Mouse (Mus musculus): ENCODE results near the gene Gm28374. TPM values are rescaled to one million over a fixed set of nuclear protein-coding genes. Genes with fewer than 3 reads are reported as not detected.

Gene Gm28374
- polyA plus RNA-seq, 1 experiment from 2014 or later, result 0.38 TPM

GRCm38 (mm10) chr19:6118677-6119185, 36.7 kb upstream of the Gm28374 start:
- peak overlapping the region; percentile 85 for H3K9ac ChIP-seq (ENCODE audit: low read depth, low read length)
- ATAC-seq (ENCODE audit: low read depth), result no peak

GRCm38 (mm10) chr19:6117986-6118676, 36.1 kb upstream of the Gm28374 start, which contains the start of gene Sac3d1:
Gene Sac3d1, minus strand, starts transcription at chr19:6118650.
- Histone ChIP-seq H3K27me3 (ENCODE audit: control insufficient read depth, insufficient read depth, low read depth, low read length) (no peaks in the 10 kb centered on the region), H3K4me3 (ENCODE audit: low read depth, low read length) (peak within 1 kb of the TSS; percentile 70), H3K4me2 (ENCODE audit: low read depth, low read length) (peak within 1 kb of the TSS; percentile 86), H3K9ac (ENCODE audit: low read depth, low read length) (peak within 1 kb of the TSS; percentile 85), H3K27ac (ENCODE audit: low read length) (peak within 1 kb of the TSS; percentile 90), H3K9me3 (replicated peaks; ENCODE audit: control insufficient read depth, low read length) (no peaks in the 10 kb centered on the region), H3K4me1 (ENCODE audit: control insufficient read depth, low read depth, low read length) (peaks cover 20% of the 10 kb centered on the region), H3K36me3 (ENCODE audit: control insufficient read depth, insufficient read depth) (peaks cover 26% of the 10 kb centered on the region)
- ATAC-seq (ENCODE audit: low read depth), result peak; percentile 80
- WGBS (ENCODE audit: insufficient replicate concordance), result under 1% methylated on average over 77 of the region's 77 CpGs

More at GRCm38 (mm10) chr19:6118677-6119185, 36.7 kb upstream of the Gm28374 start:
- Histone ChIP-seq H3K9me3 (replicated peaks; ENCODE audit: control insufficient read depth, low read length) (no peaks in the 10 kb centered on the region), H3K4me1 (ENCODE audit: control insufficient read depth, low read depth, low read length) (peaks cover 20% of the 10 kb centered on the region), H3K4me2 (ENCODE audit: low read depth, low read length) (peak overlapping the region; percentile 86), H3K27ac (ENCODE audit: low read length) (peak overlapping the region; percentile 90), H3K4me3 (ENCODE audit: low read depth, low read length) (peak overlapping the region; percentile 70), H3K27me3 (ENCODE audit: control insufficient read depth, insufficient read depth, low read depth, low read length) (no peaks in the 10 kb centered on the region), H3K36me3 (ENCODE audit: control insufficient read depth, insufficient read depth) (peaks cover 26% of the 10 kb centered on the region)
- WGBS (ENCODE audit: insufficient replicate concordance), result 5% methylated on average over 8 of the region's 8 CpGs

GRCm38 (mm10) chr19:6117346-6117985, 35.4 kb upstream of the Gm28374 start:
- Histone ChIP-seq H3K4me1 (ENCODE audit: control insufficient read depth, low read depth, low read length) (peaks cover 20% of the 10 kb centered on the region), H3K9ac (ENCODE audit: low read depth, low read length) (peak overlapping the region; percentile 85), H3K27me3 (ENCODE audit: control insufficient read depth, insufficient read depth, low read depth, low read length) (no peaks in the 10 kb centered on the region), H3K4me3 (ENCODE audit: low read depth, low read length) (peak overlapping the region; percentile 70), H3K9me3 (replicated peaks; ENCODE audit: control insufficient read depth, low read length) (no peaks in the 10 kb centered on the region), H3K4me2 (ENCODE audit: low read depth, low read length) (peak overlapping the region; percentile 86), H3K27ac (ENCODE audit: low read length) (peak overlapping the region; percentile 90), H3K36me3 (ENCODE audit: control insufficient read depth, insufficient read depth) (peaks cover 26% of the 10 kb centered on the region)
- 2% methylated on average over 32 of the region's 32 CpGs for WGBS (ENCODE audit: insufficient replicate concordance)
- no peak for ATAC-seq (ENCODE audit: low read depth)

- Histone ChIP-seq H3K27ac (ENCODE audit: low read length) (no peak overlapping the region), H3K4me3 (ENCODE audit: low read depth, low read length) (no peak overlapping the region)
- 88% methylated on average over 15 of the region's 15 CpGs for whole genome bisulfite sequencing (ENCODE audit: insufficient replicate concordance)
Measured at GRCm38 (mm10) chr19:6116113-6116850, 34.2 kb upstream of the Gm28374 start.

GRCm38 (mm10) chr19:6113116-6113515, 31.1 kb upstream of the Gm28374 start:
- no peak overlapping the region for H3K27ac ChIP-seq (ENCODE audit: low read length)
- H3K4me1 ChIP-seq (ENCODE audit: control insufficient read depth, low read depth, low read length), result peaks cover 13% of the 10 kb centered on the region
- H3K4me2 ChIP-seq (ENCODE audit: low read depth, low read length), result no peak overlapping the region
- peaks cover 18% of the 10 kb centered on the region for H3K36me3 ChIP-seq (ENCODE audit: control insufficient read depth, insufficient read depth)
- H3K4me3 ChIP-seq (ENCODE audit: low read depth, low read length), result no peak overlapping the region
- H3K9ac ChIP-seq (ENCODE audit: low read depth, low read length), result no peak overlapping the region
- no peak for ATAC-seq (ENCODE audit: low read depth)
- WGBS (ENCODE audit: insufficient replicate concordance), result 69% methylated on average over 6 of the region's 6 CpGs
- no peaks in the 10 kb centered on the region for H3K27me3 ChIP-seq (ENCODE audit: control insufficient read depth, insufficient read depth, low read depth, low read length)
- H3K9me3 ChIP-seq (replicated peaks; ENCODE audit: control insufficient read depth, low read length), result no peaks in the 10 kb centered on the region

More at GRCm38 (mm10) chr19:6116113-6116850, 34.2 kb upstream of the Gm28374 start:
- Histone ChIP-seq H3K9me3 (replicated peaks; ENCODE audit: control insufficient read depth, low read length) (no peaks in the 10 kb centered on the region), H3K4me1 (ENCODE audit: control insufficient read depth, low read depth, low read length) (peaks cover 20% of the 10 kb centered on the region), H3K9ac (ENCODE audit: low read depth, low read length) (no peak overlapping the region), H3K36me3 (ENCODE audit: control insufficient read depth, insufficient read depth) (peaks cover 26% of the 10 kb centered on the region), H3K4me2 (ENCODE audit: low read depth, low read length) (peak overlapping the region; percentile 86), H3K27me3 (ENCODE audit: control insufficient read depth, insufficient read depth, low read depth, low read length) (no peaks in the 10 kb centered on the region)
- ATAC-seq (ENCODE audit: low read depth), result no peak

- Histone ChIP-seq H3K4me1 (ENCODE audit: control insufficient read depth, low read depth, low read length) (peaks cover 33% of the 10 kb centered on the region), H3K4me2 (ENCODE audit: low read depth, low read length) (no peak within 1 kb of the TSS), H3K27me3 (ENCODE audit: control insufficient read depth, insufficient read depth, low read depth, low read length) (no peaks in the 10 kb centered on the region), H3K9me3 (replicated peaks; ENCODE audit: control insufficient read depth, low read length) (no peaks in the 10 kb centered on the region), H3K4me3 (ENCODE audit: low read depth, low read length) (no peak within 1 kb of the TSS), H3K27ac (ENCODE audit: low read length) (no peak within 1 kb of the TSS), H3K9ac (ENCODE audit: low read depth, low read length) (no peak within 1 kb of the TSS), H3K36me3 (ENCODE audit: control insufficient read depth, insufficient read depth) (no peaks in the 10 kb centered on the region)
- ATAC-seq (ENCODE audit: low read depth), result no peak
- WGBS (ENCODE audit: insufficient replicate concordance), result 81% methylated on average over 7 of the region's 7 CpGs
Measured at GRCm38 (mm10) chr19:6105586-6105985, 23.5 kb upstream of the Gm28374 start, which contains the start of gene Naaladl1. Gene Naaladl1, plus strand, starts transcription at chr19:6105782.

GRCm38 (mm10) chr19:6104476-6104875, 22.4 kb upstream of the Gm28374 start:
- Histone ChIP-seq H3K9me3 (replicated peaks; ENCODE audit: control insufficient read depth, low read length) (no peaks in the 10 kb centered on the region), H3K4me2 (ENCODE audit: low read depth, low read length) (no peak overlapping the region), H3K27me3 (ENCODE audit: control insufficient read depth, insufficient read depth, low read depth, low read length) (no peaks in the 10 kb centered on the region), H3K36me3 (ENCODE audit: control insufficient read depth, insufficient read depth) (no peaks in the 10 kb centered on the region), H3K4me3 (ENCODE audit: low read depth, low read length) (no peak overlapping the region), H3K4me1 (ENCODE audit: control insufficient read depth, low read depth, low read length) (peaks cover 33% of the 10 kb centered on the region), H3K27ac (ENCODE audit: low read length) (no peak overlapping the region), H3K9ac (ENCODE audit: low read depth, low read length) (no peak overlapping the region)
- 48% methylated on average over 4 of the region's 4 CpGs for WGBS (ENCODE audit: insufficient replicate concordance)
- no peak for ATAC-seq (ENCODE audit: low read depth)

GRCm38 (mm10) chr19:6102169-6102853, 20.3 kb upstream of the Gm28374 start:
- Histone ChIP-seq H3K27me3 (ENCODE audit: control insufficient read depth, insufficient read depth, low read depth, low read length) (no peaks in the 10 kb centered on the region), H3K9ac (ENCODE audit: low read depth, low read length) (no peak overlapping the region), H3K36me3 (ENCODE audit: control insufficient read depth, insufficient read depth) (no peaks in the 10 kb centered on the region; the same call in 1 of the 2 replicates), H3K27ac (ENCODE audit: low read length) (peak overlapping the region; percentile 64), H3K4me1 (ENCODE audit: control insufficient read depth, low read depth, low read length) (peaks cover 33% of the 10 kb centered on the region), H3K4me2 (ENCODE audit: low read depth, low read length) (no peak overlapping the region), H3K4me3 (ENCODE audit: low read depth, low read length) (no peak overlapping the region), H3K9me3 (replicated peaks; ENCODE audit: control insufficient read depth, low read length) (no peaks in the 10 kb centered on the region)
- peak; percentile 97 for ATAC-seq (ENCODE audit: low read depth)
- WGBS (ENCODE audit: insufficient replicate concordance), result 59% methylated on average over 6 of the region's 6 CpGs
